Mouse (Mus musculus) cerebellum, adult 2 months (tissue): ENCODE results near the gene Dmpk.

ENCODE experiments used
- CTCF ChIP-seq: fragments of 200-500 bp; IDR thresholded peaks from 2 replicates; pipeline ENCODE4 v1.5.1; 2011; ENCODE audit warnings: low read depth, mild to moderate bottlenecking, control low read depth, low read length, moderate library complexity, borderline replicate concordance; ENCODE audit not compliant: insufficient read depth
- POLR2A ChIP-seq: fragments of 200-500 bp; IDR thresholded peaks from 2 replicates; pipeline ENCODE4 v1.6.1; 2011; ENCODE audit warnings: low read length, control low read depth, borderline replicate concordance; ENCODE audit not compliant: insufficient read depth

GRCm38 (mm10) chr7:19118028-19118771, 34.6 kb downstream of the Dmpk start, which contains the start of gene Gm4969:
- TF ChIP-seq POLR2A (no peak), CTCF (no peak)
